Mouse (Mus musculus) right cerebral cortex, postnatal 4 days (tissue): ENCODE data around the gene Tshz2.
"Not testable (repeated sequence)": the region's sequence is repeated elsewhere in the genome, so short reads cannot be mapped to it uniquely, and the experiment has no call there.

Experiments used
- DNase-seq: peaks from one replicate; pipeline ENCODE4 v3.0.0-alpha.2; 2022

The Tshz2 gene

GRCm38 (mm10) chr2:169826316-169826715 lies 193.5 kb downstream of the Tshz2 start:
- no peak for DNase-seq

- no peak for DNase-seq
Measured at GRCm38 (mm10) chr2:169826833-169827232, 194.0 kb downstream of the Tshz2 start.

- no peak for DNase-seq
Measured at GRCm38 (mm10) chr2:169832184-169832583, 199.4 kb downstream of the Tshz2 start.

GRCm38 (mm10) chr2:169833638-169834037 lies 200.8 kb downstream of the Tshz2 start:
- DNase-seq, result no peak

GRCm38 (mm10) chr2:169834602-169835001 lies 201.8 kb downstream of the Tshz2 start:
- DNase-seq, result no peak

- no peak for DNase-seq
Measured at GRCm38 (mm10) chr2:169837031-169837605, 204.3 kb downstream of the Tshz2 start.

- no peak for DNase-seq
Measured at GRCm38 (mm10) chr2:169838521-169838920, 205.7 kb downstream of the Tshz2 start.

- DNase-seq, result no peak
Measured at GRCm38 (mm10) chr2:169841442-169841841, 208.6 kb downstream of the Tshz2 start.

- DNase-seq, result no peak
Measured at GRCm38 (mm10) chr2:169842494-169842893, 209.7 kb downstream of the Tshz2 start.

GRCm38 (mm10) chr2:169843553-169843952 lies 210.7 kb downstream of the Tshz2 start:
- DNase-seq, result no peak

- peak; percentile 37 for DNase-seq
Measured at GRCm38 (mm10) chr2:169849077-169849476, 216.3 kb downstream of the Tshz2 start.

- DNase-seq, result no peak
Measured at GRCm38 (mm10) chr2:169849541-169849940, 216.7 kb downstream of the Tshz2 start.

GRCm38 (mm10) chr2:169851606-169852005 lies 218.8 kb downstream of the Tshz2 start:
- no peak for DNase-seq

- DNase-seq, result no peak
Measured at GRCm38 (mm10) chr2:169854491-169854890, 221.7 kb downstream of the Tshz2 start.

GRCm38 (mm10) chr2:169857041-169857440 lies 224.2 kb downstream of the Tshz2 start:
- not testable (repeated sequence) for DNase-seq

GRCm38 (mm10) chr2:169859078-169859855 lies 226.5 kb downstream of the Tshz2 start:
- no peak for DNase-seq

- no peak for DNase-seq
Measured at GRCm38 (mm10) chr2:169860895-169861294, 228.1 kb downstream of the Tshz2 start.

GRCm38 (mm10) chr2:169862701-169863100 lies 229.9 kb downstream of the Tshz2 start:
- DNase-seq, result no peak

- DNase-seq, result no peak
Measured at GRCm38 (mm10) chr2:169869468-169869867, 236.7 kb downstream of the Tshz2 start.

GRCm38 (mm10) chr2:169870503-169870902 lies 237.7 kb downstream of the Tshz2 start:
- DNase-seq, result no peak

GRCm38 (mm10) chr2:169871436-169872060 lies 238.7 kb downstream of the Tshz2 start:
- no peak for DNase-seq

GRCm38 (mm10) chr2:169873442-169873841 lies 240.6 kb downstream of the Tshz2 start:
- no peak for DNase-seq

GRCm38 (mm10) chr2:169887921-169888320 lies 255.1 kb downstream of the Tshz2 start:
- DNase-seq, result no peak

GRCm38 (mm10) chr2:169892441-169893038 lies 259.7 kb downstream of the Tshz2 start:
- DNase-seq, result no peak
